Mouse (Mus musculus): ENCODE data around the gene Fam160a1.
A peak's percentile ranks its signal among the peaks of the same experiment; 100 is the strongest.

The Fam160a1 gene

DNA sequence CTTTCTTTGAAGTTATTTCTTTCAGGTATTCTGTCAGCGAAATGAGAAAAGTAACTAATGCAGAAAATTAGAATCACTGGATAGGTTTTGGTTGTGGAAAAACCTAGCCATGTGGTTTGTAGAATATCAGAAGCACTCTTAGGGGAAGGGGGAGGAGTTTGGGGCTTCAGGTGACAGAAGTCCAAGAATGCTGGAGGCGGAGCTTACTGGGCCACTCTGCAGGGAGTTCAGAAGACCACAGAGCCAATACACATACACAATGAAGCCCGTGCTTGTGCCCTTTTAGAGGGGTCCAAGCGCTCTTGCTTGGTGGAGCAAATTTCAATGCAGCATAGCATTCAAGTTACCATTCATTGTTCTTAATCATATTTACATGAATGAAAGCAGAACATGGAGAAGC is 68.2 kb downstream of the Fam160a1 start:
- no peak for DNase-seq (ENCODE audit: low spot score)

- no peak for DNase-seq (ENCODE audit: low spot score)
These were observed 71.0 kb downstream of the Fam160a1 start for GRCm38 (mm10) chr3:85746116-85746515.

GRCm38 (mm10) chr3:85741767-85742166 is 75.3 kb downstream of the Fam160a1 start:
- no peak for DNase-seq (ENCODE audit: low spot score)

- DNase-seq (ENCODE audit: low spot score): no peak
These were observed 78.5 kb downstream of the Fam160a1 start for GRCm38 (mm10) chr3:85738591-85738990.

DNA sequence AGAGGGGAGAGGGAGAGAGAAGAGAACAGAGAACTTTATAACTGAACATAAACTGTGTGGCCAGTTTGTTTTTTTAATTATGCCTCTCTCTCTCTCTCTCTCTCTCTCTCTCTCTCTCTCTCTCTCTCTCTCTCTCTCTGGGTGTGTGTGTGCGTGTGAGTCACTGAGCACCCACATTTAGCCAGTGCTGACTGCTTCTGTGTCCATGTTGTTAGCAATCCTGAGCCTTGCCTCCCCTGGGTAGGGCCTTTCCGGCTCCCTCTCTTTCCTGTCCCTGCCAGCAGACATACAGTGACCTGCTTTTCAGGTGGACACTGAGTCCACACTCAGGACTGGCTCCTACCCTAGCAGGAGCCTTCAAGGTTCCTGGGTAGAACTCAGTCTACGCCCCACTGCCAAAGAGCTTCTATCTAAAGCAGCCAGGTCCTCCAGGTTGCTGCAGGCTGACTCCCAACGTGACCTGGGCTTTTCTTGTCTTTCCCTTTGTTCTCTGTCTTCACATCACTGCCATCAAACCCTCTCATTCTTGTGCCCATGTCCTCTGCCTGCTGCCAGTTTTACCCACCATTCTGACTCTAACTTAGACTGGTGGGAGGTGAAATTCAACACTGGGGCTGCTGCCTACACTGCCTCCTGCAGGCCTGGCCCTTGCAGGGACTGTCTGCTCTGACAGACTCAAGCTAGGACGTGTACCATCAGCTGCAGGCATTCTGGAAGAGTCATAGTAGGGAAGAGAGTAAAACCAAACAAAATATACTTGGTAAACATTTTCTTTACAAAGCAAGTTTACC is 83.0 kb downstream of the Fam160a1 start:
- DNase-seq (ENCODE audit: low spot score): no peak

- DNase-seq (ENCODE audit: low spot score): no peak
These were observed 89.9 kb downstream of the Fam160a1 start for GRCm38 (mm10) chr3:85727171-85727570.

- no peak for DNase-seq (ENCODE audit: low spot score)
These were observed 91.1 kb downstream of the Fam160a1 start for GRCm38 (mm10) chr3:85725971-85726370.

- DNase-seq (ENCODE audit: low spot score): no peak
These were observed 92.0 kb downstream of the Fam160a1 start for GRCm38 (mm10) chr3:85725110-85725509.

- DNase-seq (ENCODE audit: low spot score): no peak
These were observed 94.5 kb downstream of the Fam160a1 start for GRCm38 (mm10) chr3:85722581-85722980.

GRCm38 (mm10) chr3:85715764-85716297 is 101.3 kb downstream of the Fam160a1 start:
- DNase-seq (ENCODE audit: low spot score): no peak

DNA sequence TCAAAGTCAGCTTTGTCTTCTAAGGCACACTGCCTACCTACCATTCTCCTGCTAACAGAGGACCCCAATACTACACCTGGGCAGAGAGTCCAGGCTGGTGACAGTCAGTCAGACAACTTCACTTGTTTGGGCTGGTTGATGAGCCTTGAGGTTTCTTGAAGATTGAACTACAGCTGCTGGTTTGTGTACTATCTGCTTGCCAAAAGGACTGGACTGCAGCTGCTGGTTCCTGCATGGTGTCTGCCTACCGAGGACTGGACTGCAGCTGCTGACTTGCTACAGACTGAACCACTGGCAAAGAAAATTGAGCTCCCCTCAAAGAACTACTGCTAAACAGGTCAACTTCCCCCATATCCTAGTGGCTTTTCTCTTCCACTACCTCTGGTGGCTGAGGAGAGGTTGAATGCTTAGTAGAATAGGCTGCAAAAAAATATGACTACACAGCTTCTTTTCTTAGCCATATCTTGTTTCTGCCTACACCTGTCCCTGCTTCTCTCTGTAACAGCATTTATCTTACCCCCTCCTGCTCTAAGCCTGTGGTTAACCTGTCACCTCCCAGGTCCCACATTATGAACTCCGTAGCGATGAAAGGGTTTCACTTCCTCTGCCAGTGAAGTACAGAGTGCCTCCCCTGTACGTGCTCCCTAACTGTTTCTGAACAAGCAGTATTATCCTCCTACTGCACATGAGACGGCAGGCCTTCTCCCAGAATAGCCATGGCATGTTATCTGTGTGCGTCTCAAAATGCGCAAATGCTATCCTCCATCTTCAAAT is 103.0 kb downstream of the Fam160a1 start:
- no peak for DNase-seq (ENCODE audit: low spot score)

DNA sequence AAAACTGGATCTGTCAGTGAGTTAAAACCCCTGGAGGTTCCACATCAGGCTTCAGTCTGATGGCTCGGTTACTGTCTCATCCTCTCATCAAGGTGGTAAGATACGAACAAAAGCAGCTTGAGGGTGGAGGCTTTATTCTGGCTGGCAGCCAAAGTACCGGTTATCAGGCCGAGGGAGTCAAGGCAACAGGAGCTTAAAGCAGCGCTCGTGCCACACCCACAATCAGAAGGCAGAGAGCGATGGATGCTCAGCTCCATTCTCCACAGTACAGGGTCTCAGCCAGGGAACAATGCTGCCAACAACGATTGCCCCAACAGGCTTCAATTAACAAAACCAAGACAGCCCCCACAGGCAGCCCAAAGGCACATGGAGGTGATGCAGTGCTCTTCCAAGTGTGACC is 106.4 kb downstream of the Fam160a1 start:
- DNase-seq (ENCODE audit: low spot score): no peak

DNA sequence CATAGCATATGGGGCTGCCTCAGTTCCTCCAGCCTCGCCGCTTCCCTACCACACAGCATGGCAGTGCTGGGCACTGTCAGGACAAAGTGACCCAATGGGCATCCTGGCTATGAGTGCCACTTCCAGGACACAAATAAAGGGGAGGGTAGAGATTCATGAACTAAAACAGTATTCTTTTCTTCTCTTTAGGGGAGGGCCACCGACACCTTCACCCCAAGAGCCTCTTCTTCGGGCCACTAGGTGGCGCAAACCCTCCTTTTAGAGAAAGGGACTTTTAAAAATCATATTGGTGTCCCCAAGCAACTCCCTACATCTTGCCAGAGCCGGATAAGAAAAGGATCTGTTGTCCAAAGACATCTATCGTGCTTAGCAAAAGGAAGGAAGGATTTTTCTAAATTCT is 109.7 kb downstream of the Fam160a1 start:
- DNase-seq (ENCODE audit: low spot score): peak; percentile 19

- DNase-seq (ENCODE audit: low spot score): no peak
These were observed 113.8 kb downstream of the Fam160a1 start for GRCm38 (mm10) chr3:85703141-85703882.

- DNase-seq (ENCODE audit: low spot score): no peak
These were observed 118.6 kb downstream of the Fam160a1 start for GRCm38 (mm10) chr3:85698496-85698895.

GRCm38 (mm10) chr3:85695056-85695455 is 122.0 kb downstream of the Fam160a1 start:
- DNase-seq (ENCODE audit: low spot score): no peak

DNA sequence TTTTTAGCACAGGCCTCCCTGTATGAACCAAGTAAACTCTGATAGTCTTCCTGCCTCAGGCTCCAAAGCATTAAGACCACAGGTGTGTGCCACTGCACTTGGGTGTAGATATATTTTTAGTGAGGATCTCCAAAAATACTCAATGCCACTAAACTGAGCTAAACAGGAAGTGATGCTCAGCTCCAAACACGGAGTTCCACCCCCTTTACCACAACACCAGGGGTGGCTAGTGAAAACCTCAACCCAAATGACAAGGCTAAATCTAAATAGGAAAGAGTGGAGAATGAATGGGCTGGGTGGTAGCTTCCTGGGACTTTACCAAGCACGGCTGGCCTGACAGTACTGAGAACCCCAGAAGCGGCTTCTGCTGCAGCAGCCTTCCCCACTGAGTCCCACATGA is 124.1 kb downstream of the Fam160a1 start:
- no peak for DNase-seq (ENCODE audit: low spot score)

- DNase-seq (ENCODE audit: low spot score): no peak
These were observed 126.0 kb downstream of the Fam160a1 start for GRCm38 (mm10) chr3:85691134-85691533.

DNA sequence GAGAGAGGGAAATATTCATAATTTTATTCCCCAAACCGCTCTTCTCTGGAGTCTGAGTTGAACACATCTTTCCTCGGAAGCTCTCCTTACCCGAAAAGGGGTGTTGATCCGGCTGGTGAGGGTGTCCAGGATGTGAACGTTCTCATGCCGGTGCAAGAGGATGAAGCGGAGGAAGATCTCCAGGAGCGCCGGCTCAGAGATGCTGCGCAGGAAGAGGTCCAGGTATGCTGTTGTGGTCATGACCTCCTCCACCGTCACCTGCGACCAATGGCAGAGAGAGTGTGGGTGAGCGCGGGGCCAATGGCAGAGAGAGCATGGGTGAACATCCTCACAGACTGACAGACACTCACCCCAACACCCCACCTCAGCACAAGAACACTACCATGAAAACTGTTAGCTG is 128.8 kb downstream of the Fam160a1 start:
- DNase-seq (ENCODE audit: low spot score): no peak

GRCm38 (mm10) chr3:85685271-85685670 is 131.8 kb downstream of the Fam160a1 start:
- DNase-seq (ENCODE audit: low spot score): no peak

DNA sequence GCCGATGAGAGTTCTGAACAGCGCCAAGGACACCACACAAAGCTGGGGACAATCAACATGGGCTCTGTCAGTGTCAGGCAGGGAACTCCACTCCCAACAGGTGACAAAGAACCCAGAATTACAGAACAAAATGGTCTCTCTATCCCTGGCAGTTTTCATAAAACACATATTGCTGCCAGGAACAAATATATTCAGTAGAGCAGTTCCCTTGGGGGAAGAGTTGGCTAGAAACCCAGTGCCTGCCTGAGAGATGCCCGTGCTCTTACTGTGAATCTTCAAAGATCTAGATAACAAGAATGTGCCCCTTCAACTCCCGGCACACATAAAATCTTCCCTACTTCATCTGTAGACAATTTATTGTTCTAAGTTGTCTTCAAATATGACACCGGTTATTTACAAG is 133.5 kb downstream of the Fam160a1 start:
- DNase-seq (ENCODE audit: low spot score): no peak

DNA sequence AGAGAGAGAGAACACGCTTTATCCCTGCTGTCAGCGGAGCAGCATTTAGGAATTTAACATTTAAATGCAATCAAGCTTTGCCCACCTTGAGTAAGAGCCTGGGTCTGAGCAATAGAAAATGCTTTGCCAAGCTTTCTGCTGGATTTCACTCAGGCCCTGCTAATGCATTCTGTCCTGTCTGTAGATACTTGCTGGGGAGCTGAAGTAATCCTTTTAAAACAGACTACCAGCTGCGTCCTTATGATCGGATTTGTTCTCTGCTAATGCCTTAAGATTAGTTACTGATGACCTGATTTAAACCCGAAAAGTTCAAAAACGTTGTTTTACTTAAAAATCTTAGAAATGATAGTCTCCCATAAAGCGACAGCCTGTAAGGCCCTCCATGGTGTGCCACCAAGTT is 136.0 kb downstream of the Fam160a1 start:
- no peak for DNase-seq (ENCODE audit: low spot score)
